In the genomic region with DNA sequence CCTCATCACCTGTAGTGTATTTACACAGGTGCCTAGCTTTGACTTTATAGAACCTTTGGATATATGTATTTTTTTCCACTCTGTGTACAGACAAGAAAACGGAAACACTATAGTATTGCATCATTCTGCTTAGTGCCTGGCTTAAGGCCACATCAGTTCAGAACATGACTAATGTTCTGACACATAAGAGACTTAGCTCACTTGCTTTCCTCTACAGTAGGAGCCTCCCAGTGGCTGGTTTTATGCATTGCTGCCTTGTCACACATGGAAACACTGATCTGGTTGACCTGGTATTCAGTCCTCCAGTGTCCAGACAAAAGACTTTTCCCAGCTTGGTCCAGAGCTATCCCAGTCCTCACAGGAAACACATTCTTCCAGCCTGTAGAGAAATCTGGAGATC, we compare ENCODE assay signal across 8 mouse cellular contexts.
DNase-seq lines count a peak whose midpoint lies in the region.

No protein-coding gene starts in this region.

- 91% methylated on average over 1 of the region's 1 CpGs for WGBS in forebrain, embryonic 10.5 days

- DNase-seq in heart, postnatal 10 days: peak; percentile 31 to 39
- DNase-seq in heart, adult 9 months (ENCODE audit: low spot score in 2 of 2): no peak
- peak; percentile 9 to 20 for DNase-seq in urinary bladder, postnatal 36 days (ENCODE audit: low spot score in 2 of 2)
- DNase-seq in urinary bladder, postnatal 10 days (ENCODE audit: low spot score): no peak
- peak; percentile 6 to 18 for DNase-seq in heart, postnatal 14 days
- no peak for DNase-seq in neural tube, embryonic 10.5 days (ENCODE audit: extremely low spot score, low spot score)
- no peak for DNase-seq in kidney, adult 9 months
- no peak for DNase-seq in forebrain, embryonic 10.5 days (ENCODE audit: extremely low spot score, low spot score)

- no peak overlapping the region for H3K27ac ChIP-seq in forebrain, embryonic 10.5 days

- H3K4me3 ChIP-seq in forebrain, embryonic 10.5 days: no peak overlapping the region

- no peaks in the 10 kb centered on the region for H3K27me3 ChIP-seq in forebrain, embryonic 10.5 days (ENCODE audit: poor library complexity, severe bottlenecking)

- no peaks in the 10 kb centered on the region for H3K36me3 ChIP-seq in forebrain, embryonic 10.5 days (replicated peaks)

- intact Hi-C loops in heart, postnatal 10 days (cut with DNase I): no loop called here
- intact Hi-C loops in heart, postnatal 14 days (cut with DNase I): no loop called here

- peaks cover 6% of the 10 kb centered on the region for H3K4me1 ChIP-seq in forebrain, embryonic 10.5 days

- H3K9me3 ChIP-seq in forebrain, embryonic 10.5 days: no peaks in the 10 kb centered on the region

Comparison
In these comparisons a context has a peak if more than half of its experiments do, and no peak if none do; other contexts are left out.
1. DNase-seq: peak in heart, postnatal 10 days (2 of 2), urinary bladder, postnatal 36 days (2 of 2) and heart, postnatal 14 days (2 of 2); none in heart, adult 9 months (0 of 2), urinary bladder, postnatal 10 days (single experiment), neural tube, embryonic 10.5 days (single experiment), kidney, adult 9 months (single experiment) and forebrain, embryonic 10.5 days (single experiment).